Mouse (Mus musculus): ENCODE measurements around the gene Cckbr.

DNA sequence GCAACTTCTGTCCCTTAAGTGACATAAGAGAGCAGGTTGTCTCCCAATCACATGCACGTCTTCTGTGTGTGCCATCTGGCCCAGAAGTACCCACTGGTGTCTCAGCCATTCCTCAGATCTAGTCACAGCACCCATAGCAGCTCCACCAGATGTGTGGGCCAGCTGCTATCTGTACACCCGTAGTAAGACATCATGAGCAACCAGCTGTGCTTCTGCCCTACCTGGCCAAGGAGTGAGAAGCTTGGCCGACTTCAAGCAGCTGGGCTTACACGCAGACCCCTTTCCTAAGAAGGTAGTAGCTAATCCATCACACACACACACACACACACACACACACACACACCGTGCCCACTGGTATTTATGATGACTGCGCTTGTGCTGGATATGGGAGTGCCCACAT lies 53.7 kb downstream of the Cckbr start:
- no peak for TF ChIP-seq USF1 (IDR thresholded peaks at IDR 0.05; ENCODE audit: low read depth)
- TF ChIP-seq POLR2A (IDR thresholded peaks at IDR 0.05; ENCODE audit: insufficient read length, low read depth): peak; percentile 29
- no peak for TF ChIP-seq MYOD1 (IDR thresholded peaks at IDR 0.05; ENCODE audit: control insufficient read depth in 1 of 3, insufficient read length in 2 of 3, low read depth in 2 of 3)
- no peak for TF ChIP-seq E2F4 (IDR thresholded peaks at IDR 0.05; ENCODE audit: insufficient read depth)
- TF ChIP-seq TCF12 (IDR thresholded peaks at IDR 0.05; ENCODE audit: insufficient read depth, poor library complexity, severe bottlenecking): no peak
- TF ChIP-seq MYOG (IDR thresholded peaks at IDR 0.05; ENCODE audit: control insufficient read depth in 1 of 3, insufficient read depth in 1 of 3, insufficient read length in 2 of 3, low read depth in 2 of 3): no peak
- TF ChIP-seq POLR2AphosphoS2 (IDR thresholded peaks at IDR 0.05; ENCODE audit: insufficient read length, low read depth): peak; percentile 74
- no peak for TF ChIP-seq CEBPB (IDR thresholded peaks at IDR 0.05; ENCODE audit: insufficient read depth, poor library complexity, severe bottlenecking)
- TF ChIP-seq MAX (IDR thresholded peaks at IDR 0.05; ENCODE audit: low read depth): no peak
- TF ChIP-seq TCF3 (IDR thresholded peaks at IDR 0.05; ENCODE audit: insufficient read length, low read depth): no peak
- TF ChIP-seq SRF (IDR thresholded peaks at IDR 0.05; ENCODE audit: control insufficient read depth, insufficient read length, low read depth): no peak
